Mouse (Mus musculus) MEL-GATA-1-ER (cell line): ENCODE data around the gene Nr1h4.

Experiments used
- DNase-seq: peaks from one replicate; pipeline ENCODE4 v3.0.0-alpha.2; 2012; ENCODE audit warnings: low read depth; ENCODE audit errors: extremely low read depth

The Nr1h4 gene

DNA sequence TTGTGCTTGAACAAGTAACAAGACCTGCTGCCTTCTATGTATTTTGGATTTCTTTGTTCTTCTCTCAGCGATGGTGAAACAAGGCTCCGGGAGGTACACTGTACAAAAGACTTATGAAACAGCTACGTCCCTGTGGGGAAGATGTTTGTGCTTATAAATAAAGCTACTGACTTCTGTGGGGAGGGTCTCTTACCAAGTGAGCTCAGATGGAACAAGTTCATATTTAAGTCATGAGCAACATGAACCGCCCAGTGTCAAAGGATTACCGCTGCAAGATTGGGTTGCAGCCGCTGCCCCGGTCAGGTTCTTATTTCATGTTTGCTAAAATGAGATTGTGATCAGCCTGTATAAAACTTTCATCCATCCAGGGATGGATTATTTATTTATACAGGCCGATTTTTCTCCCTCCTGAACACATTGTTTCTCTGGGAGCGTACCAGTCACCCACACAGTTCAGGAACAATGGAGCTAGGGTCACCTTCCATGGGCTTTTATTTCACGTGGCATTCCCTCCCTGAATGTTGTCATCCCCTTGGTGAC lies 51.2 kb downstream of the Nr1h4 start:
- DNase-seq = no peak

- no peak for DNase-seq
Measured at GRCm38 (mm10) chr10:89481638-89482037, 51.7 kb downstream of the Nr1h4 start.

DNA sequence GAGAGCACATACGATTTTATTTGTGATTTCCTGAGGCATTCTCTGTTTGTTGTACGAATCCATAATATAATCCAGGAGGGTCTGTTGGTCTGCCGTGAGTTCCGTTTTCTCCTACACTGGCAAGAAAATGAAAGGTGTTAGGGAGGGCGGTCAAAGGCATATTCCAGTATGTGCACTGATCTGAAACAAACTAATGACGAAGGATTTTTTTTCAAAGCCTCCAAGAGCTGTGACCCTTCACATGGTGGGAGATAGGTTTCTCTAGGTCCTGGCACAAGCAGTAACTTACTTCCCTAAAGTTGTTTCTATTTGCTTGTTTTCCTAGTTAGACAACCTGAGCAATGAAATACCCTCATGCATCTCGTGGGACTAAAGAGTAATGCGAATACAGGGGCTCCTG lies 54.6 kb downstream of the Nr1h4 start:
- DNase-seq = no peak

GRCm38 (mm10) chr10:89470596-89471353 lies 62.6 kb downstream of the Nr1h4 start:
- no peak for DNase-seq

DNA sequence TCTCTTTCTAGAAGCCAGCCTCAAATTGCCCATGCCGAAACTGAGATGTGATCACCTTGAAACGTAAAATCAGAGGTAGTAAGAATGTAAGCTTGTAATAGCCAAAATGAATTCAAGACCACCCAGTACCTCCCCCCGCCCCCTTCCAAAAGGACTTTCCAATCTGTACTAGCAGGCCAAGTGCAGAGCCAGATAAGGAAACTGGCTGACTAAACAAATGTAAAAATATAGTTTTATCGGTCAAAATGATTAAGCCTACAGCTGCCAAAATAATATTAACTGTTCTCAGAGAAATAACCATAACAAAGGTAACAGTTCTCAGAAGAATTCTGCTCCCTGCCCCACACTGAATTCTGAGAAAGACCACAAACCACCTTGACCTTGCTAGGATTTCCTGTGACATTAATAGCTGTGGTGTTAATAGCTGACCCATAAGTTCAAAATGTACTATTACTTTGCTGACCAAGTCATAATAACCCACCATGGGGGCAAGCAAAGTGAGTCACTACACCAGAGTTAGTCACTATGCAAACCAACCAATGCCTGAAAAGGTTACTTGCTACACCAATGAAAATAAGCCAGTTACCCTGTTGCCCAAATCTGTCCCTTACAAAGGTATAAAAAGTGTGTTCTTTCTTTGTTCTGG lies 68.5 kb downstream of the Nr1h4 start:
- DNase-seq = no peak

DNA sequence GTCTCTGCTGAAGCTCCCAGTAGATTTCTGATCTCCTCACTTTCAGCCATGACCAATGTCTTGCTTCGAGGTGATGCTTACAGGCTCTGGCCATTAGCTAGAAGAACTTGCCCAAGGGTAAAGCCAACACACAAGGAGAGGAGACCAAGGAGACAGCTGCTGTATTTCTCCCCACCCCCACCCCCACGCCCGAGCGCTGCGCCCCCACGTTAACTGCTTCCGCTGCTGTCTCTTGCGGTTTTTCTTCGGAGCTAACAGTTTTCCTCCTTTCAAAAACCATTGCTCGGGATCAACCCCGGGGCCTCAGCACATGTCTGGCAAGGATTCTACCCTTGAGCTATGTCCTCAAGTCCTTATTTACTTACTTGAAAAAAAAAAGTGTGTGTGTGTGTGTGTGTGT lies 70.5 kb downstream of the Nr1h4 start:
- DNase-seq = no peak

- peak; percentile 79 for DNase-seq
Measured at GRCm38 (mm10) chr10:89461856-89462507, 71.4 kb downstream of the Nr1h4 start.

- DNase-seq = no peak
Measured at GRCm38 (mm10) chr10:89460972-89461371, 72.4 kb downstream of the Nr1h4 start.

DNA sequence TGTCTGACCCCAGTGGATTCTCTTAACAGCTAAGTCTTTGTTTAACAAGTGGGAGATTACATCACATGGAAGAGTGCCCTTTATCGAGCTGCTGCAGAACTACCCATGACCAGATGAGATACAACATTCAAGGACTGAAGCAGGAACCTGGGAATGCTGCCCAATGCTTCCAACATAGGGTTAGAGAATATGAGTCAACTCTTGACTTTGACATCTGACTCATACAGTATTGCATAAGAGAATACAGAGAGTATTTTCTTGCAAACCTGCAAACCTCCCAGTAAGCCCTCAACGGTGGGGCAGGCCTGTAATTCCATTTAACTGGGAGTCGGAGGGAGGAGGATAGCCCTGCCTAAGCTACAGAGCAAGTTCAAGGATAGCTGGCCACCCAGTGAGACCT lies 74.6 kb downstream of the Nr1h4 start:
- DNase-seq = no peak

GRCm38 (mm10) chr10:89453794-89454193 lies 79.6 kb downstream of the Nr1h4 start:
- DNase-seq = no peak

- no peak for DNase-seq
Measured at GRCm38 (mm10) chr10:89453068-89453641, 80.2 kb downstream of the Nr1h4 start.

DNA sequence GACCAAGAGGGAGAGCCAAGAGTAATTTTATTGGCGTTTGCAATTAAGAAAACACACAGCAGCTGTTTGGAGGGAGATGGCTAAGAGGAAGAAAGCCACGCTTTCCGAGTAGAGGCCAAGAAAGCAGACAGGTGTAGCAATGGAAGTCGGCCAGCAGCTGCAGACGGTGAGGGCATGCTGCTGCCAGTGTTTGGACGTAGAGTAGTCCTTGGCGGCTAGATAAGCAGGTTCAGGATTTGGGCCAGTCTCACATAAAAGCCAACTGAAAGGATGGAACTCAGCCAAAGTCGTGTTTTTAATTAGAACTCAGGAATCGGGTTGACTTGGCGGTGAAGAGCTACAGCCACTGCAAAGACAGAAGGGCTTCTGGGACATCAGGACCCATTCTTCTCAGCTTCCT lies 83.0 kb downstream of the Nr1h4 start:
- no peak for DNase-seq

DNA sequence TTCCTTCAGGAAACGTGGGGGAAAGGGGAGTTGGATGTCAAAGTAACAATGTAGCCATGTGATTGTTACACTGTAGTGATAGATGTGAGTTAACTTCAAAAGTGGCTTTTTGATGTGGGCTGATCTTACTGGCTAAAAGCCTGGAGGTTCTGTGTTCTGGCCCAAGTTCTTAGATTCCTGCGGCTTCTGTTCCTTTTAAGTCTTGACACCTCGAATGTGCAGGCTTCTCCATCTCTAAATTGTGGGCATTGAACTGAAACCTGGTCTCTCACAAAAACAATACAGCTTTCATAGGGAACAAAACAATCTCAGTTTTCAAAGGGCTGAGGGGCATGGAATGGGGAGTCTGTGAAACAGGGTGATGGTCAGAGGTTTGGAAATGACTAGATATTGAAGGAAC lies 89.0 kb downstream of the Nr1h4 start:
- no peak for DNase-seq

GRCm38 (mm10) chr10:89443623-89444151 lies 89.7 kb downstream of the Nr1h4 start, which contains the start of gene Gas2l3:
Gene Gas2l3 (minus strand): TSS chr10:89443967.
- DNase-seq = peak; percentile 73

- DNase-seq = peak; percentile 61
Measured at GRCm38 (mm10) chr10:89443115-89443622, 90.2 kb downstream of the Nr1h4 start.

DNA sequence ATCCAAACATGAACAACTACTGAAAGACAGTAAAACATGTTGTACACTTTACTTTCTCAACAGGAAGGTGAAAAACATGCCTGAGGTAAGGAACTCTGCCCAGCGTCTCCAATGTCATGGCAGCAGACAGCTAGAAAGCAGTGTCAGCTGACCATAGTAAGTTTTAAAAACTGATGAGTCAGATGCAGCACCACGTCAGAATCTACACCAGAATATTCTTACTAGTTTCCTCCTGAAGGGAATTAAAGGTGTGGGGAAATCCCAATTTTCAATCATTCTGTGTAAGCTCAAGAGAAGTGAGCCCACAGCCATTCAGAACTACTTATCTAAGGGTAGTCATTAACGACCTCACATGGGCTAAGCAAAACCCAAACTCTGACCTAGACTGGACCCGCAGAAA lies 90.7 kb downstream of the Nr1h4 start:
- DNase-seq = no peak

- DNase-seq = no peak
Measured at GRCm38 (mm10) chr10:89441961-89442360, 91.4 kb downstream of the Nr1h4 start.

- no peak for DNase-seq
Measured at GRCm38 (mm10) chr10:89439380-89439779, 94.0 kb downstream of the Nr1h4 start.

DNA sequence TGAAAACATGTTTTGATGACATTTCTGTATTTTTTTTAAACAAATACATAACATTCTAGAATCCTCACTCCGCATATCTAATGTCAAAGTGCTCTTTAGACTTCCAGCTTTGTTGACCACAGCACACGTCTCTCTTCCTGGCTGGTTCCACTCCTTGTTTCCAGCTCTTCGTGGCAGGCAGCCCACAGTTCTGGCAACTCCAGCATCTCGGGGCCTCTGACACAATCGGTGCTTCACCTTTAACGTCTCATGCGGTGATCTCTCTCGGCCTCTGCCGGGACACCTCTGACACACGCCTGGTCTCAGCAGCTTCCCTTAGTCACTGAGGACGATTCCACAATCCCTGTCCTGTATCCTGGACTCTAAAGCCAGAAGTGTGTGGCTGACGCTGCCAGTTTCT lies 95.4 kb downstream of the Nr1h4 start:
- DNase-seq = no peak

- no peak for DNase-seq
Measured at GRCm38 (mm10) chr10:89437472-89437871, 95.9 kb downstream of the Nr1h4 start.

- DNase-seq = no peak
Measured at GRCm38 (mm10) chr10:89435920-89436319, 97.5 kb downstream of the Nr1h4 start.
